Mouse (Mus musculus) CH12.LX (cell line): ENCODE measurements around the gene 2410004B18Rik.

Experiments used
- CHD1 ChIP-seq: IDR thresholded peaks from 2 replicates; pipeline ENCODE4 v1.6.1; 2012; ENCODE audit warnings: low read depth, low read length, improper control_type of control experiment, inconsistent platforms
- CTCF ChIP-seq, 2 experiments: IDR thresholded peaks in 1 of 2; conservative IDR thresholded peaks in 1 of 2; 2 replicates each; pipeline ENCODE4 v1.5.1; 2011 to 2012; ENCODE audit warnings: low read depth in 2 of 2, low read length in 2 of 2, improper control_type of control experiment in 1 of 2, inconsistent platforms in 1 of 2, mild to moderate bottlenecking in 1 of 2, moderate library complexity in 1 of 2
- E2F4 ChIP-seq: IDR thresholded peaks from 2 replicates; pipeline ENCODE4 v1.6.1; 2011; ENCODE audit warnings: low read depth, low read length, improper control_type of control experiment; ENCODE audit not compliant: insufficient replicate concordance
- EP300 ChIP-seq: IDR thresholded peaks from 2 replicates; pipeline ENCODE4 v1.6.1; 2011; ENCODE audit warnings: low read length, improper control_type of control experiment
- NELFE ChIP-seq: IDR thresholded peaks from 2 replicates; pipeline ENCODE4 v1.6.1; 2011; ENCODE audit warnings: low read depth, low read length, improper control_type of control experiment
- PAX5 ChIP-seq: IDR thresholded peaks from 2 replicates; pipeline ENCODE4 v1.6.1; 2012; ENCODE audit warnings: low read length, inconsistent platforms, mixed read lengths
- POLR2A ChIP-seq: IDR thresholded peaks from 2 replicates; pipeline ENCODE4 v1.6.1; 2011; ENCODE audit warnings: low read depth, mild to moderate bottlenecking, improper control_type of control experiment, low read length

GRCm38 (mm10) chr3:145906582-145906981 is 31.2 kb upstream of the 2410004B18Rik start:
- no peak for TF ChIP-seq POLR2A
- no peak for TF ChIP-seq NELFE
- no peak for TF ChIP-seq CTCF (conservative IDR thresholded peaks at IDR 0.05 in 1 of 2, IDR thresholded peaks at IDR 0.05 in 1 of 2; ENCODE audit: low read depth in 2 of 2, low read length in 2 of 2)
- TF ChIP-seq E2F4, result no peak
- no peak for TF ChIP-seq CHD1
- TF ChIP-seq PAX5, result no peak
- TF ChIP-seq EP300, result no peak
